Mouse (Mus musculus): ENCODE results near the gene Tmem266. TPM values are rescaled to one million over a fixed set of nuclear protein-coding genes. Genes with fewer than 3 reads are reported as not detected.

The Tmem266 gene
- polyA plus RNA-seq, 1 experiment from 2014 or later, result 0.20 TPM

DNA sequence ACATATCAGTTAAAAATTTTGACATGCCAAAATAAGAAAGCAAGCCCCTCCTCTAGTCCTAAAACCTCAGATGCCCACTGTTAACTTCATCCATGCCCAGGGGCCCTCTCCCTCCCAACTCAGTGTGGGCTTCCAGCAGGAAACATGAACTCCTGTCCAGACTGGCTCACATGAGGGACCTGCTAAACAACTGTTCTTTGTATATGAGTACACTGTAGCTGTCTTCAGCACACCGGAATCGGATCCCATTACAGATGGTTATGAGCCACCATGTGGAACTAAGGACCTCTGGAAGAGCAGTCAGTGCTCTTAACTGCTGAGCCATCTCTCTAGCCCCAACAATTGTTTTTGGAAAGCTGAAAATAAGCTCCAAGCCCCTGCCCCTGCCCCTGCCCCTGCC is 80.1 kb downstream of the Tmem266 start:
- H3K4me2 ChIP-seq (ENCODE audit: low read depth, low read length), result no peak overlapping the region
- H3K9me3 ChIP-seq (ENCODE audit: control insufficient read depth, low read length), result no peaks in the 10 kb centered on the region
- WGBS, result 43% methylated on average over 2 of the region's 2 CpGs
- no peak for ATAC-seq (ENCODE audit: low read depth)
- no peaks in the 10 kb centered on the region for H3K27me3 ChIP-seq (ENCODE audit: control insufficient read depth, insufficient read depth, low read depth, low read length)
- no peak overlapping the region for H3K27ac ChIP-seq (ENCODE audit: low read length)
- no peak overlapping the region for H3K9ac ChIP-seq (ENCODE audit: low read length)
- H3K36me3 ChIP-seq (ENCODE audit: control insufficient read depth, insufficient read depth, low read length), result no peaks in the 10 kb centered on the region
- no peaks in the 10 kb centered on the region; the same call in 1 of the 2 replicates for H3K4me1 ChIP-seq (replicated peaks; ENCODE audit: control insufficient read depth, insufficient read depth, low read length)
- H3K4me3 ChIP-seq (ENCODE audit: low read length), result no peak overlapping the region

GRCm38 (mm10) chr9:55408851-55409250 is 82.1 kb downstream of the Tmem266 start:
- Histone ChIP-seq H3K27ac (ENCODE audit: low read length) (no peak overlapping the region), H3K36me3 (ENCODE audit: control insufficient read depth, insufficient read depth, low read length) (no peaks in the 10 kb centered on the region), H3K4me2 (ENCODE audit: low read depth, low read length) (no peak overlapping the region), H3K9me3 (ENCODE audit: control insufficient read depth, low read length) (no peaks in the 10 kb centered on the region), H3K27me3 (ENCODE audit: control insufficient read depth, insufficient read depth, low read depth, low read length) (no peaks in the 10 kb centered on the region), H3K9ac (ENCODE audit: low read length) (no peak overlapping the region), H3K4me3 (ENCODE audit: low read length) (no peak overlapping the region), H3K4me1 (replicated peaks; ENCODE audit: control insufficient read depth, insufficient read depth, low read length) (no peaks in the 10 kb centered on the region; the same call in 1 of the 2 replicates)
- WGBS, result 17% methylated on average over 4 of the region's 4 CpGs
- no peak for ATAC-seq (ENCODE audit: low read depth)

- 41% methylated on average over 3 of the region's 3 CpGs for WGBS
- no peaks in the 10 kb centered on the region for H3K27me3 ChIP-seq (ENCODE audit: control insufficient read depth, insufficient read depth, low read depth, low read length)
- ATAC-seq (ENCODE audit: low read depth), result no peak
- H3K4me1 ChIP-seq (replicated peaks; ENCODE audit: control insufficient read depth, insufficient read depth, low read length), result no peaks in the 10 kb centered on the region; the same call in 1 of the 2 replicates
- H3K4me2 ChIP-seq (ENCODE audit: low read depth, low read length), result no peak overlapping the region
- H3K27ac ChIP-seq (ENCODE audit: low read length), result no peak overlapping the region
- H3K36me3 ChIP-seq (ENCODE audit: control insufficient read depth, insufficient read depth, low read length), result no peaks in the 10 kb centered on the region
- H3K9ac ChIP-seq (ENCODE audit: low read length), result no peak overlapping the region
- H3K9me3 ChIP-seq (ENCODE audit: control insufficient read depth, low read length), result no peaks in the 10 kb centered on the region
- H3K4me3 ChIP-seq (ENCODE audit: low read length), result no peak overlapping the region
Measured at GRCm38 (mm10) chr9:55409833-55410232, 83.1 kb downstream of the Tmem266 start.

- H3K27ac ChIP-seq (ENCODE audit: low read length), result no peak overlapping the region
- no peak overlapping the region for H3K4me3 ChIP-seq (ENCODE audit: low read length)
- H3K9me3 ChIP-seq (ENCODE audit: control insufficient read depth, low read length), result no peaks in the 10 kb centered on the region
- H3K36me3 ChIP-seq (ENCODE audit: control insufficient read depth, insufficient read depth, low read length), result no peaks in the 10 kb centered on the region
- 38% methylated on average over 6 of the region's 6 CpGs for WGBS
- H3K4me1 ChIP-seq (replicated peaks; ENCODE audit: control insufficient read depth, insufficient read depth, low read length), result no peaks in the 10 kb centered on the region; the same call in 1 of the 2 replicates
- no peak overlapping the region for H3K9ac ChIP-seq (ENCODE audit: low read length)
- ATAC-seq (ENCODE audit: low read depth), result no peak
- H3K27me3 ChIP-seq (ENCODE audit: control insufficient read depth, insufficient read depth, low read depth, low read length), result no peaks in the 10 kb centered on the region
- no peak overlapping the region for H3K4me2 ChIP-seq (ENCODE audit: low read depth, low read length)
Measured at GRCm38 (mm10) chr9:55410430-55410829, 83.7 kb downstream of the Tmem266 start.

DNA sequence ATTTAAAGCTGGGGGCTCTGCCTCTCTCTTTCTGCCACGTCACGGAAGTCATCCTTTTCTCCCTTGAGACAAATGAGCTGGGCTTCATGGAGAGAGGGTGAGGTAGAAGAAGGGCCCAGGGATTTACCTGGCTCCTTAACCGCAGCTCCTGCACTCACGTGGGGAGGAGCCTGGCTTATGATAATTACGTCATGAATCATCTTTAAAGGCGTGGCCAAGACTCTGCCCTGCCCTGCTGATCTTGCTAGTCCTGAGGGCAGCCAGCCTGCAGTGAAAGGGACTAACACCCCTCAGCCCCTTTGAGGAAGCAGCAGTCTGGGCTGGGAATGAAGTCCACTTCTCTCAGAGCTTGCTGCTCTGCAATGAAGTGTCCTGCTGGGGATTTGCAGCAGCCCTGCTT is 84.4 kb downstream of the Tmem266 start:
- no peaks in the 10 kb centered on the region for H3K36me3 ChIP-seq (ENCODE audit: control insufficient read depth, insufficient read depth, low read length)
- ATAC-seq (ENCODE audit: low read depth), result no peak
- H3K9ac ChIP-seq (ENCODE audit: low read length), result no peak overlapping the region
- H3K4me1 ChIP-seq (replicated peaks; ENCODE audit: control insufficient read depth, insufficient read depth, low read length), result no peaks in the 10 kb centered on the region; the same call in 1 of the 2 replicates
- H3K27me3 ChIP-seq (ENCODE audit: control insufficient read depth, insufficient read depth, low read depth, low read length), result no peaks in the 10 kb centered on the region
- no peak overlapping the region for H3K27ac ChIP-seq (ENCODE audit: low read length)
- no peaks in the 10 kb centered on the region for H3K9me3 ChIP-seq (ENCODE audit: control insufficient read depth, low read length)
- WGBS, result 40% methylated on average over 6 of the region's 6 CpGs
- H3K4me3 ChIP-seq (ENCODE audit: low read length), result no peak overlapping the region
- no peak overlapping the region for H3K4me2 ChIP-seq (ENCODE audit: low read depth, low read length)

GRCm38 (mm10) chr9:55421786-55422185 is 95.1 kb downstream of the Tmem266 start:
- Histone ChIP-seq H3K27me3 (ENCODE audit: control insufficient read depth, insufficient read depth, low read depth, low read length) (no peaks in the 10 kb centered on the region), H3K27ac (ENCODE audit: low read length) (no peak overlapping the region), H3K9ac (ENCODE audit: low read length) (no peak overlapping the region), H3K36me3 (ENCODE audit: control insufficient read depth, insufficient read depth, low read length) (no peaks in the 10 kb centered on the region), H3K4me3 (ENCODE audit: low read length) (no peak overlapping the region), H3K9me3 (ENCODE audit: control insufficient read depth, low read length) (peaks cover 2% of the 10 kb centered on the region; the same call in 1 of the 2 replicates), H3K4me1 (replicated peaks; ENCODE audit: control insufficient read depth, insufficient read depth, low read length) (no peaks in the 10 kb centered on the region), H3K4me2 (ENCODE audit: low read depth, low read length) (no peak overlapping the region)
- ATAC-seq (ENCODE audit: low read depth), result no peak
- whole genome bisulfite sequencing, result 90% methylated on average over 3 of the region's 3 CpGs

- 66% methylated on average over 14 of the region's 14 CpGs for WGBS
- peaks cover 2% of the 10 kb centered on the region; the same call in 1 of the 2 replicates for H3K9me3 ChIP-seq (ENCODE audit: control insufficient read depth, low read length)
- no peaks in the 10 kb centered on the region for H3K36me3 ChIP-seq (ENCODE audit: control insufficient read depth, insufficient read depth, low read length)
- H3K4me1 ChIP-seq (replicated peaks; ENCODE audit: control insufficient read depth, insufficient read depth, low read length), result no peaks in the 10 kb centered on the region
- no peak overlapping the region for H3K4me3 ChIP-seq (ENCODE audit: low read length)
- H3K9ac ChIP-seq (ENCODE audit: low read length), result no peak overlapping the region
- H3K27me3 ChIP-seq (ENCODE audit: control insufficient read depth, insufficient read depth, low read depth, low read length), result no peaks in the 10 kb centered on the region
- no peak for ATAC-seq (ENCODE audit: low read depth)
- H3K27ac ChIP-seq (ENCODE audit: low read length), result no peak overlapping the region
- H3K4me2 ChIP-seq (ENCODE audit: low read depth, low read length), result no peak overlapping the region
Measured at GRCm38 (mm10) chr9:55423451-55424424, 97.0 kb downstream of the Tmem266 start.

DNA sequence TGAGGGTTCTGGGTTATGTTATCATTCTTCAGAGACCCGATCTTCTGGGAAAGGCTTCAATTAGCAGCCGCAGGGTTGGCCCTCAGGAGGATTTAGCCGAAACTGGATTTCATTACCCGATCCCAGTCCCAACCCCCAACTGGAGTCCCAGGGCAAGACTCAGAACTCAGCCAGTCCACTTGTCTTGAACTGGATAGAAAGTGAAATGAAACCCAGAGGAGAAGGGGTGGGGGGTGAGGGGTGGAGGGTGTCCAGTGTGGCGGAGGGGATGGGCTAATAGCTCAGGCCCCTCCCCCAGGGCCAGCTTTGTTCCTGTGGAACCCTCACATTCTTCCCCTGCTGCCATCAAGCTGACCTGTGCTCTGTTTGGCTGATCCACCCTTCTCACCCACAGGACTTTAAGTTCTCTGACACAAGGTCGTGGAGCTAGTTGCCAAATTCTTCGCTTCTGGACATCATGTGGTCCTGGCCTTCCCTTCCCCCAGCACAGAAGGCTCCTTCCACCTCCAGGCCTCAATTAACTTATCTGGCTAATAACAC is 98.6 kb downstream of the Tmem266 start:
- Histone ChIP-seq H3K27me3 (ENCODE audit: control insufficient read depth, insufficient read depth, low read depth, low read length) (no peaks in the 10 kb centered on the region), H3K9ac (ENCODE audit: low read length) (no peak overlapping the region), H3K36me3 (ENCODE audit: control insufficient read depth, insufficient read depth, low read length) (no peaks in the 10 kb centered on the region), H3K9me3 (ENCODE audit: control insufficient read depth, low read length) (peaks cover 2% of the 10 kb centered on the region; the same call in 1 of the 2 replicates), H3K4me3 (ENCODE audit: low read length) (no peak overlapping the region), H3K27ac (ENCODE audit: low read length) (no peak overlapping the region), H3K4me1 (replicated peaks; ENCODE audit: control insufficient read depth, insufficient read depth, low read length) (0 out of 2 replicates have a peak, but pooled peaks cover 2% of the 10 kb centered on the region), H3K4me2 (ENCODE audit: low read depth, low read length) (no peak overlapping the region)
- ATAC-seq (ENCODE audit: low read depth), result no peak
- 69% methylated on average over 7 of the region's 7 CpGs for WGBS

GRCm38 (mm10) chr9:55429242-55429975 is 102.7 kb downstream of the Tmem266 start:
- WGBS, result 30% methylated on average over 12 of the region's 12 CpGs
- Histone ChIP-seq H3K9me3 (ENCODE audit: control insufficient read depth, low read length) (no peaks in the 10 kb centered on the region), H3K4me2 (ENCODE audit: low read depth, low read length) (peak overlapping the region; percentile 46), H3K27ac (ENCODE audit: low read length) (no peak overlapping the region), H3K4me3 (ENCODE audit: low read length) (peak overlapping the region; percentile 26; the same call in 1 of the 2 replicates), H3K27me3 (ENCODE audit: control insufficient read depth, insufficient read depth, low read depth, low read length) (no peaks in the 10 kb centered on the region), H3K4me1 (replicated peaks; ENCODE audit: control insufficient read depth, insufficient read depth, low read length) (0 out of 2 replicates have a peak, but pooled peaks cover 2% of the 10 kb centered on the region), H3K36me3 (ENCODE audit: control insufficient read depth, insufficient read depth, low read length) (no peaks in the 10 kb centered on the region), H3K9ac (ENCODE audit: low read length) (peak overlapping the region; percentile 36; the same call in 1 of the 2 replicates)
- ATAC-seq (ENCODE audit: low read depth), result peak; percentile 70; the same call in 1 of the 2 replicates

All from lung, embryonic 16.5 days (tissue).